Mouse (Mus musculus) heart, postnatal 0 days (tissue): ENCODE data around the gene Hivep3.

Experiments used
- CTCF ChIP-seq: IDR thresholded peaks from 2 replicates; pipeline ENCODE4 v1.5.1; 2016; ENCODE audit warnings: antibody characterized with exemption, control low read depth, low read depth
- EP300 ChIP-seq: IDR thresholded peaks from 2 replicates; pipeline ENCODE4 v1.6.1; 2016; ENCODE audit warnings: antibody characterized with exemption, low read depth

- TF ChIP-seq CTCF (no peak), EP300 (no peak)
Observed at GRCm38 (mm10) chr4:119751408-119752006, 17.9 kb downstream of the Hivep3 start.
